Mouse (Mus musculus) liver, embryonic 16.5 days (tissue): Measurements from ENCODE around the gene Tnfrsf8. TPM values are rescaled to one million over a fixed set of nuclear protein-coding genes. Genes with fewer than 3 reads are reported as not detected.

Experiments
- ATAC-seq: fragments of 200-750 bp; cut with Nextera tagmentation; 2 replicates; pipeline ENCODE4 v1.8.0; 2017; ENCODE audit warnings: low read depth, mild to moderate bottlenecking, moderate number of reproducible peaks, moderate library complexity
- H3K27ac ChIP-seq: fragments of 300-500 bp; sonication (generic); 2 replicates; pipeline ENCODE4 v1.5.1; 2014; ENCODE audit warnings: mild to moderate bottlenecking, low read length
- H3K27me3 ChIP-seq: fragments of 300-500 bp; sonication (generic); 2 replicates; pipeline ENCODE4 v1.6.1; 2014; ENCODE audit warnings: low read depth, low read length, mixed read lengths; ENCODE audit not compliant: control insufficient read depth, insufficient read depth
- H3K36me3 ChIP-seq: fragments of 300-500 bp; sonication (generic); 2 replicates; pipeline ENCODE4 v1.6.1; 2014; ENCODE audit warnings: mild to moderate bottlenecking; ENCODE audit not compliant: control insufficient read depth, insufficient read depth
- H3K4me1 ChIP-seq: fragments of 300-500 bp; sonication (generic); 2 replicates; pipeline ENCODE4 v1.6.1; 2014; ENCODE audit warnings: low read depth, low read length, mixed read lengths; ENCODE audit not compliant: control insufficient read depth
- H3K4me2 ChIP-seq: fragments of 300-500 bp; sonication (generic); 2 replicates; pipeline ENCODE4 v1.6.1; 2014; ENCODE audit warnings: low read depth, low read length, mixed read lengths
- H3K4me3 ChIP-seq: fragments of 300-500 bp; sonication (generic); 2 replicates; pipeline ENCODE4 v1.5.1; 2014; ENCODE audit warnings: low read depth, mild to moderate bottlenecking, low read length
- H3K9ac ChIP-seq: fragments of 300-500 bp; sonication (generic); 2 replicates; pipeline ENCODE4 v1.6.1; 2014; ENCODE audit warnings: low read depth, low read length
- H3K9me3 ChIP-seq: fragments of 300-500 bp; sonication (generic); replicated peaks from 2 replicates; pipeline ENCODE4 v1.6.1; 2016; ENCODE audit warnings: low read length; ENCODE audit not compliant: control insufficient read depth
- WGBS: fragments of 180-500 bp; shearing (Covaris S2); extraction: QIAGEN DNeasy Blood & Tissue Kit; methylation state at CpG from one replicate; pipeline ENCODE4 v1.1.7; 2014; ENCODE audit not compliant: insufficient replicate concordance; 5-methylcytosine and 5-hydroxymethylcytosine counted together
- polyA plus RNA-seq: library from polyadenylated mRNA; unstranded; fragments of >200 nt; fragmentation: Nextera tagmentation; extraction: Ambion mirVana; gene quantifications from 2 replicates; pipeline ENCODE4 v1.2.1, GENCODE M21; 2015

Tnfrsf8 gene
- polyA plus RNA-seq, 1 experiment from 2014 or later = not detected

DNA sequence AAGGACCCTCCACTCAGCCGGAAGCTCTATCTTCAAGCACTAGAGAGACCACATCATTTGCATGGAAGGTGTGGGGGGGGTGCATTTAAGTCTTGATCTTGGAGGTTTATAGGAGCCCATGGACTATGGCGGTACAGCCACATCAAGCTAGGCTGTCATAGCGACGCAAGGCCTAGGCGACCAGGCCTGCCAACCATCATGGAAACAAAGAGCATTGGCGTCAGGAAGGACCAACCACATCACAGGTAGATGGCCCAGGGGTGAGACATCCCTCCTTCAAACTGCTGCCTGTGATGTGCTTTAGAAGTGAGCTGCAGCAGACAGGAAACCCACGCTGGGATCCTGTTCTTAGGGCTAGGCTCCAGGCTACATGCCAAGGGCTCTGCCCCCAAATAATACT lies 78.9 kb downstream of the Tnfrsf8 start:
- Histone ChIP-seq H3K9me3 (no peaks in the 10 kb centered on the region), H3K4me1 (peaks cover 6% of the 10 kb centered on the region; the same call in 1 of the 2 replicates), H3K4me2 (no peak overlapping the region), H3K9ac (no peak overlapping the region), H3K36me3 (no peaks in the 10 kb centered on the region), H3K4me3 (no peak overlapping the region), H3K27me3 (no peaks in the 10 kb centered on the region), H3K27ac (no peak overlapping the region)
- WGBS = 69% methylated on average over 7 of the region's 7 CpGs
- ATAC-seq = no peak

DNA sequence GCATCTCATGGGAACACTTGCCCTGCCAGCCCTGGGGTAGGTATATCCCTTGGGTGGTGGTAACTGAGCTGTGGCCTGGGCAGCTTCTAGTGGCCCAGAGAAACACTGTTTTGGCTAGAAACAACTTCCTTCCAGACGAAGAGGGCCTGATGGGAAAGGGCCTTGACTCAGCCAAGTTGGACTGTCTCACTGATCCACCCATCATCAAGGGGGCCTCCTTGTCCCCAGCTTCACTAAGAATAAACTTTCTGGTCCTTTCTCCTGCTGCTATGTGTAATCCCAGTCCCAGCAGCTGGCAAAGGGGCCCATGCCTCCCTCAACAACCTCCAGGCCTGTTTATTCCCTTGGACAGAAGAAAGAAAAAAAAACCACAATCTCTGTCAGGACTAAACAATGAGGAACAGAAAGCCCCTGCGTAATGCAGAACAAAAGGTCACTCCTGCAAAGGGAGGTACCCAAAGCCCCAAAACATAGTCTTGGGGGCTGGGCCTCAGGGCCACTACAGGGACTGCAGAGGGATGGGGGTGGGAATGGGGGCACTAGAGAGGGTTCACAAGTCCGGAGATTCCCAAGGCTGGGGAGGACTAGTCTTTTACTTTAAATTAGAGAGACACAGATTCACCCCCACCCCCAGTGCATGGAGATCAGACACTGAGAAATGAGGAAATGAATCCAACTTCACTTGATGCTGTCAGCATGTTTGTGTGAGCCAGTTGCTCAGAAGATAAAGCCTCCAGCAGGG lies 81.3 kb downstream of the Tnfrsf8 start:
- Histone ChIP-seq H3K27me3 (no peaks in the 10 kb centered on the region), H3K9me3 (no peaks in the 10 kb centered on the region), H3K9ac (no peak overlapping the region), H3K4me3 (no peak overlapping the region), H3K4me2 (no peak overlapping the region), H3K27ac (peak overlapping the region; percentile 53), H3K36me3 (no peaks in the 10 kb centered on the region), H3K4me1 (peaks cover 6% of the 10 kb centered on the region)
- 27% methylated on average over 3 of the region's 3 CpGs for WGBS
- peak; percentile 47 for ATAC-seq

DNA sequence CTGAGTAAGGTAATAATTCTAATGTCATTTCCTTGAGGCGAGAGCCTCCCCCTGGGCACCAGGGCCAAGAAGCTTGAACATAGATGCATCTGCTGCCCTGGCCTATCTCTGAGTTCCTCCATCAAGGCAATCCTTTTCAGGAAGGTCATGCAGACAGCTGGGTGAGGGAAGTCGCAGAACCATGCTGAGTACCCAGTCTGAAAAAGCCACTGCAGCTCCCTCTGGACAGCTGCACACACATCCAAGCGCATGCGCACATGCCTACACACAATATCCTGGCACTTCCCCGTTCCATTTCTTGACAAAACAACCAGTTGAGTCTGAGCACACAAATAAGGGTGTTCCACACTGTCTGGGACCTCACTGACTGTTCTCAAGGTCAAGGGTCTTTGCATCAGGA lies 83.2 kb downstream of the Tnfrsf8 start:
- Histone ChIP-seq H3K9ac (no peak overlapping the region), H3K27me3 (no peaks in the 10 kb centered on the region), H3K36me3 (no peaks in the 10 kb centered on the region), H3K4me2 (no peak overlapping the region), H3K4me3 (no peak overlapping the region), H3K9me3 (no peaks in the 10 kb centered on the region), H3K27ac (no peak overlapping the region), H3K4me1 (peaks cover 6% of the 10 kb centered on the region)
- 68% methylated on average over 5 of the region's 5 CpGs for WGBS
- no peak for ATAC-seq

DNA sequence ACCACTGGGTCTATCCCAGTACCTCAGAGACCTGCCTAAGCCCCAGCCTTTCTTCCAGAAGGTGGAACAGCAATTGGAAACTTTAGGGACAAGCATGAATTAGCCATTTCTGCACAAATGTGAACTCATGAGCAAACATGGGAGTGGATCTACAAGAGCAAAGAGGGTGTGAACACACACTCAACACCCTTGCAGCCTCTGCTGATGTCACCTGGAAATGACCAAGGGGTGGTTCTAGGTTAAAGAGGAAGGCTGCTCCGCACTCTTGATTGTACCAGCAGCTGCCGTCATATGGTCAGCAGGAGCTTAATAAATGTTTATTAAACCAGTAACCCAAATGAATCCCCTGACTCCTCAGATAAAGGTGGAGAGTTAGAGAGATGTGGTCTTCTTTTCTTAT lies 84.3 kb downstream of the Tnfrsf8 start:
- H3K27me3 ChIP-seq = no peaks in the 10 kb centered on the region
- no peak overlapping the region for H3K4me3 ChIP-seq
- no peak overlapping the region for H3K27ac ChIP-seq
- H3K9ac ChIP-seq = no peak overlapping the region
- WGBS = 84% methylated on average over 2 of the region's 2 CpGs
- ATAC-seq = no peak
- no peaks in the 10 kb centered on the region for H3K36me3 ChIP-seq
- H3K4me1 ChIP-seq = peaks cover 6% of the 10 kb centered on the region
- no peak overlapping the region for H3K4me2 ChIP-seq
- H3K9me3 ChIP-seq = no peaks in the 10 kb centered on the region

DNA sequence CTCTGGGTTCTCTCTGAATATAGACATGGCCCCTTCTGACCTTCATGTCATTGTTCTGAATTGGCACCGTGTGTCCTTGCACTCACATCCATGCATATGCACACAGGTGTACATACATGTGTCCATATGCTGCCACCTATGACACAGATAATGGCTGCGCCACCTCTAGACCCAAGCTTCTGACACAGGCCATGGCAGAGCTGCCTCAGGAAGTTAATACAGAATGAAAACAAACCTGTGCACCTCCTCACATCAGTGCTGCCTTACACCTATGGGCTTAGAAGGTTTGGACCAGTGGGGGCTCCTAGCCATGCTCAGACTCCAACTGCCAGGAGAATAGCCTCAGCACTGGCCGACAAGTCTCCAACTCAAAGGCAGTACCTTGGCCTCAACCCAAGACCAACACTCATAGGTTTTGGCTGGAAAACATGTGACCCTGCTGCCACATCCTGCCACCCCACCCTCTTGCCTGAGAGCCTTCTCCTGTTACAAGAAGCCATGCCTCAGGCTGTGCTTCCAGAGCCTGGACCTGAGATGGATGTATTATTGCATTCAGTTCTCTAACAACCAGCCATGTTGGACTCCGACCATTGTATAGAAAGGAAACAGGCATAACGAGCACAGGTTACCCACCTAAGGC lies 85.3 kb downstream of the Tnfrsf8 start:
- peaks cover 6% of the 10 kb centered on the region for H3K4me1 ChIP-seq
- ATAC-seq = no peak

DNA sequence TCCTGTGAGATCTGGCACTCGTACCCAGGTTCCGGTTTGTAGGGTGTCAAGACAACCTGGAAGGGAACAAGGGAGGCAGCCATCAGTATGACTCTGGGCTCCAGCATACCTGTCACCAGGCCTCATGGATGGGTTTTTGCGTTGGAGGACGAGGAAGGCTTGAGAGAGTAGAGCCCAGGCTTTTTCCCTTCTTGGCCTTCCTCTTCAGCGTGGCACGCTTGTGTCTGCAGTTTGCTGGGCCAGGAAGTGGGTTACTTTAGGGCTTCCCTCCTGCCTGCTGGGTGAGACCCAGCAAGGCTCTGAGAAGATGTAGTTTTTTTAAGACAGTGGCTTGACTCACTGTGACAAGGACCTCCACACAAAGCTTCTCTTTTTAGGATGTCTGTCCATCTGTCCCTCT lies 85.9 kb downstream of the Tnfrsf8 start:
- no peak overlapping the region for H3K9ac ChIP-seq

More for the DNA sequence above, 85.3 kb downstream of the Tnfrsf8 start:
- Histone ChIP-seq H3K9ac (no peak overlapping the region), H3K36me3 (no peaks in the 10 kb centered on the region), H3K4me3 (no peak overlapping the region), H3K9me3 (no peaks in the 10 kb centered on the region), H3K4me2 (no peak overlapping the region), H3K27ac (no peak overlapping the region), H3K27me3 (no peaks in the 10 kb centered on the region)
- 61% methylated on average over 5 of the region's 5 CpGs for WGBS

DNA sequence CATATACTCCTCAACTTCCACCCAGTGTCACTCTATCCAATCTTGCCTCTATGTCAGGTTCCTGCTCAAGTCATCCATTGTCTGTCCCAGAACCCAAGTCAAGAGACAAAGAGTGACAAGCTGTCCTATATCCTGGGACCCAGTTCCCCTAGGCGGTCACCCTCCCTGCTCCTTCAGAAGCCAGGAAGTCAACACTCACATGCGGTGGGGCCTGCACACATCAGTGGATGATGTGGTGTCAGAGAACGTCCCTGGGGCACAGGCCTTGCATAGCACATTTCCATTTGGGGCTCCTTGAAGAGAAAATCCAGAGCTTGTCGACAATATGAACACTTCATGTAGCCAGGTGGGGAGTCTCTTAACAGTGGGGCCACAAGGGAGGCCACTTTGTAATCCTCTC lies 90.4 kb downstream of the Tnfrsf8 start:
- 83% methylated on average over 4 of the region's 4 CpGs for WGBS
- H3K9me3 ChIP-seq = no peaks in the 10 kb centered on the region
- no peak overlapping the region for H3K27ac ChIP-seq
- H3K27me3 ChIP-seq = no peaks in the 10 kb centered on the region
- no peak overlapping the region for H3K9ac ChIP-seq
- H3K36me3 ChIP-seq = no peaks in the 10 kb centered on the region
- no peak overlapping the region for H3K4me3 ChIP-seq
- no peak for ATAC-seq
- H3K4me2 ChIP-seq = no peak overlapping the region
- peaks cover 23% of the 10 kb centered on the region for H3K4me1 ChIP-seq

More for the DNA sequence above, 85.9 kb downstream of the Tnfrsf8 start:
- H3K4me1 ChIP-seq = peaks cover 6% of the 10 kb centered on the region
- 49% methylated on average over 6 of the region's 6 CpGs for WGBS
- no peak for ATAC-seq
- no peaks in the 10 kb centered on the region for H3K36me3 ChIP-seq
- H3K4me2 ChIP-seq = no peak overlapping the region
- no peak overlapping the region for H3K4me3 ChIP-seq
- no peaks in the 10 kb centered on the region for H3K9me3 ChIP-seq
- H3K27me3 ChIP-seq = no peaks in the 10 kb centered on the region
- H3K27ac ChIP-seq = no peak overlapping the region

DNA sequence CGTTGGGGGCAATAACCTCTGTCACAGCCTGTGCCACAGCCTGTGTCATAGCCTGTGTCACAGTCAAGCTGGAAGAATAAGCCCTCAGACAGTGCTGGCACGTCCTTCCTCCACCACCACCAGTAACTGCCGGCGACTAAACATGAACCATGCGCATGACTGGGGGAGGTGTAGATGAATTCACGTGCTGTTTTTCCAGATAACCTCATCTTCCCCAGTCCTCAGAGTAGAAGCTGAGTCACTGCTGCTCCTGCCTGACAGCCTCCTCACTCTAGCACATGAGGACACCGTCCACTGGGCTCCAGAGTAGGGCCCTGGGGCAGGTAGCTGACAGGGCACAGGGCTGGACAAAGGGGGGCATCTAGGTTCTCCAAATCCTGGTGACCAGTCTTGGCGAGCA lies 92.9 kb downstream of the Tnfrsf8 start:
- 22% methylated on average over 8 of the region's 8 CpGs for WGBS
- no peak overlapping the region for H3K4me3 ChIP-seq
- no peaks in the 10 kb centered on the region for H3K36me3 ChIP-seq
- peaks cover 26% of the 10 kb centered on the region for H3K4me1 ChIP-seq
- H3K4me2 ChIP-seq = no peak overlapping the region
- H3K9ac ChIP-seq = 0 out of 2 replicates have a peak overlapping the region, but pooled peaks have one; percentile 32
- ATAC-seq = peak; percentile 85
- H3K27me3 ChIP-seq = no peaks in the 10 kb centered on the region
- H3K9me3 ChIP-seq = no peaks in the 10 kb centered on the region
- peak overlapping the region; percentile 54; the same call in 1 of the 2 replicates for H3K27ac ChIP-seq

DNA sequence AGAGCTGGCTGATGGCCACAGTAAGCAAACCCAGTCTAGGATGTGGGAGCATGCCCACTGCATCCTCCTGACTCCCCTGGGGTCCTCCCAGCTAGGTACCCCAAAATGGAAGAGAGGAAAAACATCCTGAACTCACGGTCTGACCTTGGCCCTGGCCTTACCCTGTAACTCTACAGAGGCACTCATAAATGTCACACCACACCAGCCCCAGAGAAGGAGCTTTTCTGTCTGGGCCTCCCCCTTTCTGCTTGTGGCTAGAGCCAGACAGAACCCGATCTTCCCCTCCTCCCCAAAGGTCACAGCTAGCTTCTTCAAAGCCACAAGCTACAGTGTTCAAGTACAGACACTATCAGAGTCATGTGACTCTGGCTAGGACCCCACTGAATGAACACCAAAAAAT lies 93.6 kb downstream of the Tnfrsf8 start:
- Histone ChIP-seq H3K27me3 (no peaks in the 10 kb centered on the region), H3K36me3 (no peaks in the 10 kb centered on the region), H3K4me1 (peaks cover 26% of the 10 kb centered on the region), H3K9me3 (no peaks in the 10 kb centered on the region), H3K4me2 (no peak overlapping the region), H3K4me3 (no peak overlapping the region), H3K27ac (peak overlapping the region; percentile 34; the same call in 1 of the 2 replicates), H3K9ac (0 out of 2 replicates have a peak overlapping the region, but pooled peaks have one; percentile 4)
- no peak for ATAC-seq
- 55% methylated on average over 2 of the region's 2 CpGs for WGBS
